ENCODE assay signal across 16 mouse cellular contexts in genomic region chr14:30553185-30553584, GRCm38 (mm10). TPM values are rescaled to one million over a fixed set of nuclear protein-coding genes. Genes with fewer than 3 reads are reported as not detected.
A peak's percentile ranks its signal among the peaks of the same experiment; 100 is the strongest.
DNase-seq lines count a peak whose midpoint lies in the region; ATAC-seq and TF ChIP-seq lines count a peak whose summit lies in the region.
"Had no signal": no experiment of that assay in that cellular context is flagged by ENCODE, and none has a peak within 500 bp of the region (broad histone marks: within the 10 kb centered on the region; RNA-seq: fewer than 3 reads in every experiment).

No protein-coding gene starts in this region.

- no peak for TF ChIP-seq CTCF in liver, adult 2 months (IDR thresholded peaks at IDR 0.05; ENCODE audit: low read depth, low read length)

- no peak overlapping the region for H3K4me2 ChIP-seq in liver, embryonic 11.5 days
- H3K4me2 ChIP-seq in liver, embryonic 15.5 days: peak overlapping the region; percentile 34
- H3K4me2 ChIP-seq: heart, embryonic 13.5 days; lung, embryonic 14.5 days; midbrain, embryonic 11.5 days; neural tube, embryonic 15.5 days had no signal

- no peaks in the 10 kb centered on the region; the same call in 1 of the 2 replicates for H3K36me3 ChIP-seq in liver, adult 2 months (ENCODE audit: control insufficient read depth, insufficient read depth, low read length)
- H3K36me3 ChIP-seq in liver, embryonic 11.5 days (ENCODE audit: control insufficient read depth, insufficient read depth, low read length): peaks cover 24% of the 10 kb centered on the region
- H3K36me3 ChIP-seq in liver, embryonic 15.5 days (replicated peaks): peaks cover 41% of the 10 kb centered on the region
- H3K36me3 ChIP-seq: neural tube, embryonic 15.5 days had no signal

- H3K9me3 ChIP-seq in liver, embryonic 11.5 days (ENCODE audit: control insufficient read depth, low read length): no peaks in the 10 kb centered on the region
- H3K9me3 ChIP-seq in liver, embryonic 15.5 days (replicated peaks): no peaks in the 10 kb centered on the region
- H3K9me3 ChIP-seq: embryonic facial prominence, embryonic 10.5 days; heart, embryonic 13.5 days; neural tube, embryonic 15.5 days had no signal

- H3K4me1 ChIP-seq in liver, adult 2 months (ENCODE audit: control insufficient read depth, insufficient read depth, low read length): peaks cover 21% of the 10 kb centered on the region
- H3K4me1 ChIP-seq in liver, embryonic 11.5 days (replicated peaks; ENCODE audit: control insufficient read depth, insufficient read depth, low read length): peaks cover 24% of the 10 kb centered on the region
- peaks cover 19% of the 10 kb centered on the region for H3K4me1 ChIP-seq in brown adipose tissue, adult 24 weeks (ENCODE audit: control insufficient read depth, insufficient read depth, insufficient read length, low read length)
- H3K4me1 ChIP-seq in liver, embryonic 15.5 days (replicated peaks): peaks cover 67% of the 10 kb centered on the region

- ATAC-seq in liver, embryonic 11.5 days (replicated peaks; ENCODE audit: low FRiP score): no peak
- ATAC-seq in liver, embryonic 15.5 days (ENCODE audit: insufficient read depth): no peak
- peak; percentile 41; the same call in 1 of the 2 replicates for ATAC-seq in neutrophil, adult 5-6 weeks (ENCODE audit: extremely low read depth, insufficient number of reproducible peaks, low FRiP score, poor library complexity, severe bottlenecking)

- peak overlapping the region; percentile 4; the same call in 1 of the 2 replicates for H3K9ac ChIP-seq in liver, adult 2 months (ENCODE audit: low read depth, low read length)
- no peak overlapping the region for H3K9ac ChIP-seq in liver, embryonic 11.5 days (ENCODE audit: low read depth, low read length)
- H3K9ac ChIP-seq in liver, embryonic 15.5 days: no peak overlapping the region
- H3K9ac ChIP-seq: heart, embryonic 13.5 days; lung, embryonic 14.5 days; neural tube, embryonic 15.5 days had no signal

- 18% methylated on average over 4 of the region's 4 CpGs for WGBS in liver, adult 2 months
- whole genome bisulfite sequencing in liver, embryonic 11.5 days: 90% methylated on average over 4 of the region's 4 CpGs
- WGBS in liver, embryonic 15.5 days (ENCODE audit: insufficient replicate concordance): 80% methylated on average over 4 of the region's 4 CpGs

- H3K27me3 ChIP-seq in liver, adult 2 months (ENCODE audit: control insufficient read depth, insufficient read depth, low read length): no peaks in the 10 kb centered on the region
- H3K27me3 ChIP-seq in liver, embryonic 11.5 days (replicated peaks; ENCODE audit: control insufficient read depth, insufficient read depth, low read length): no peaks in the 10 kb centered on the region
- H3K27me3 ChIP-seq in liver, embryonic 15.5 days: no peaks in the 10 kb centered on the region
- H3K27me3 ChIP-seq: heart, embryonic 13.5 days; neural tube, embryonic 15.5 days had no signal

- no peak for TF ChIP-seq POLR2A in liver, adult 2 months (IDR thresholded peaks at IDR 0.05; ENCODE audit: extremely low read depth, insufficient read depth, low read length)

- peaks cover 25% of the 10 kb centered on the region; the same call in 1 of the 2 replicates for H3K79me2 ChIP-seq in liver, adult 2 months (ENCODE audit: control insufficient read depth, insufficient read depth, low read length)

- DNase-seq in liver, adult 2 months (ENCODE audit: extremely low read depth, low read depth, low spot score): peak; percentile 87
- no peak for DNase-seq in liver, embryonic 11.5 days (ENCODE audit: low spot score)
- DNase-seq in cerebellum, adult 18-20 months: no peak
- no peak for DNase-seq in spleen, postnatal 14 days (ENCODE audit: low spot score in 2 of 2)
- DNase-seq: layer of hippocampus, adult 9-11 months; lung, embryonic 14.5 days; thymus, adult 2 months had no signal

- no peak overlapping the region for H3K4me3 ChIP-seq in liver, adult 2 months (ENCODE audit: insufficient read depth, low read depth, low read length)
- H3K4me3 ChIP-seq in liver, embryonic 11.5 days (ENCODE audit: low read depth, low read length): no peak overlapping the region
- H3K4me3 ChIP-seq in brown adipose tissue, adult 24 weeks (ENCODE audit: insufficient read depth, low read depth, low read length): peak overlapping the region; percentile 47
- H3K4me3 ChIP-seq in liver, embryonic 15.5 days (replicated peaks): 0 out of 2 replicates have a peak overlapping the region, but pooled peaks have one; percentile 3
- H3K4me3 ChIP-seq: embryonic facial prominence, embryonic 10.5 days; erythroblast, embryonic 14.5 days; heart, embryonic 13.5 days; neural tube, embryonic 15.5 days had no signal

- H3K27ac ChIP-seq in liver, adult 2 months (replicated peaks; ENCODE audit: insufficient read depth, low read depth, low read length): peak overlapping the region; percentile 17; the same call in 1 of the 2 replicates
- H3K27ac ChIP-seq in liver, embryonic 11.5 days (ENCODE audit: low read depth, low read length): no peak overlapping the region
- peak overlapping the region; percentile 94 for H3K27ac ChIP-seq in brown adipose tissue, adult 24 weeks (replicated peaks; ENCODE audit: low read depth, low read length)
- H3K27ac ChIP-seq in liver, embryonic 15.5 days (replicated peaks): 0 out of 2 replicates have a peak overlapping the region, but pooled peaks have one; percentile 20
- H3K27ac ChIP-seq: embryonic facial prominence, embryonic 10.5 days; heart, embryonic 13.5 days; kidney, postnatal 0 days; neural tube, embryonic 15.5 days had no signal

RNA-seq across cellular contexts. Expression of gene Tkt, which starts 5.0 kb away (rescaled TPM):
- 115 and 116 TPM in 2 replicates for total RNA-seq in liver, adult 2 months (2014; rRNA removed)
- 114 and 166 TPM in 2 replicates for polyA plus RNA-seq in liver, adult 2 months (2012; rRNA removed)
- 184 and 210 TPM in 2 replicates for polyA plus RNA-seq in liver, embryonic 11.5 days (2014; fragmentation: Nextera tagmentation; extraction: Ambion mirVana)
- polyA plus RNA-seq in brown adipose tissue, adult 24 weeks (2012; ENCODE audit: insufficient read depth, insufficient read length, missing spikeins): 6,666 and 7,122 TPM in 2 replicates
- 197 and 199 TPM in 2 replicates for polyA plus RNA-seq in liver, embryonic 15.5 days (2015; fragmentation: Nextera tagmentation; extraction: Ambion mirVana)
- total RNA-seq in neutrophil, adult 5-6 weeks (2017): 152 and 166 TPM in 2 replicates

Comparison
In these comparisons a context has a peak if more than half of its experiments do, and no peak if none do; other contexts are left out.
1. H3K4me3 ChIP-seq: peak in brown adipose tissue, adult 24 weeks (single experiment) and liver, embryonic 15.5 days (single experiment); none in liver, adult 2 months (single experiment) and liver, embryonic 11.5 days (single experiment).
2. RNA of gene Tkt, which starts 5.0 kb away (polyA plus RNA-seq): 6,666 to 7,122 TPM in brown adipose tissue, adult 24 weeks; 197 to 199 TPM in liver, embryonic 15.5 days, 184 to 210 TPM in liver, embryonic 11.5 days and 114 to 166 TPM in liver, adult 2 months; every median in the first group is over 10 times any median in the second.